Mouse (Mus musculus): Measurements from ENCODE around the gene Sox10.

Gene Sox10

GRCm38 (mm10) chr15:79135783-79136575 lies 29.1 kb downstream of the Sox10 start:
- no peak for TF ChIP-seq GATA4 (IDR thresholded peaks at IDR 0.05; ENCODE audit: insufficient replicate concordance, low read length)

DNA sequence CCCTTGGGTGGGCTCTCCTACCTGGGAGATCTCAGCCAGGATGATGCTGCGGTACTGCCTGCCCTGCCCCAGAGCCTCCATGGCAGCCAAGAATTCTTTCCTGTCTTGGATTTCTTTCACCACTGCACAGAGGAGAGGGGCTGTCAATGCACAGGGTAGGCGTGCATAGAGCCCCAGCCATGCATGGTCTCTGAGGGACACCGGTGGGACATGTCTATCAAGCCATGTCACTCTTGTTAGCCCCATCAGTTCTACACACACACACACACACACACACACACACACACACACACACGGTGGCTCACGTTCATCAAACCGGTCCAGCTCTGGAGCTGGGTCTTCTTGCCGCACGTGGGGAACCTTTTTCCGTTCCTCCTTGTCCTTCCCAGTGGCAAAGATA lies 29.7 kb downstream of the Sox10 start:
- TF ChIP-seq GATA4 (IDR thresholded peaks at IDR 0.05; ENCODE audit: insufficient replicate concordance, low read length) = no peak

DNA sequence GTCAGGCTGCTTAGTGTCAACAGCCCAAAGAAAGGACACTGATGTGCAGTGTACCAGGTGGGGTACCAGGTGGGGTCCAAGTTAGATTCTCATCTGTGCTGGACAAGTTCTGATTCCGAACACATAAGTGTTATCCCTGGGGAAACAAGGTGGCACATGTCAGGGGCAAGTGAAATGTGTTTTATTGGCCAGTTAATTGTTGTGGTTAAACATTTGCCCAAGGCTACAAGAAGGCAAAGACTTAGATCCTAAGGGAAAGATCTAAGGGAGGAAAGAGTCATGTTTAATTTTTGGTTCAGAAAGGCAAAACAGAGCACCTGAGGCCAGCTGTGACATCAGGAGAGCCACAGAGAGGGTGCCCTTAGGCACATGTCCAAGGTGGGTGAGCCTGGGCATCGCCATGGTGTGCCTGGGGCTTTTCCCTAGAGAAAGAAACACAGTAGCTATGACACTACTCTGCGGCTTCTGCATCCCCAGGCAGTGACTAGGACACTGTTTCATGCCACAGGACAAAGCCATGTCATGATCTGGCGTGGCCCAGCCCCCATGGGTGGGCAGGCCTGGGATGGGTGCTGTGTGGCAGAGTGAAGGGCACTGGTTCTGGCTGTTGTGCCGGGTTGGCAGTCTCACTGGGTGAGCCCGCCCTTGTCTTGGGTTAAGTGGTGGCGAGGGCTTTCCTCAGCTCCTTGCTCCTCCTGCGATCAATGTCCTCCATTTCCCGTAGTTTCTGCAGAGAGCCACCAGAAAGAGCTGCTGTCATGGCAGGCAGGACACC lies 30.4 kb downstream of the Sox10 start:
- TF ChIP-seq GATA4 (IDR thresholded peaks at IDR 0.05; ENCODE audit: insufficient replicate concordance, low read length) = no peak

DNA sequence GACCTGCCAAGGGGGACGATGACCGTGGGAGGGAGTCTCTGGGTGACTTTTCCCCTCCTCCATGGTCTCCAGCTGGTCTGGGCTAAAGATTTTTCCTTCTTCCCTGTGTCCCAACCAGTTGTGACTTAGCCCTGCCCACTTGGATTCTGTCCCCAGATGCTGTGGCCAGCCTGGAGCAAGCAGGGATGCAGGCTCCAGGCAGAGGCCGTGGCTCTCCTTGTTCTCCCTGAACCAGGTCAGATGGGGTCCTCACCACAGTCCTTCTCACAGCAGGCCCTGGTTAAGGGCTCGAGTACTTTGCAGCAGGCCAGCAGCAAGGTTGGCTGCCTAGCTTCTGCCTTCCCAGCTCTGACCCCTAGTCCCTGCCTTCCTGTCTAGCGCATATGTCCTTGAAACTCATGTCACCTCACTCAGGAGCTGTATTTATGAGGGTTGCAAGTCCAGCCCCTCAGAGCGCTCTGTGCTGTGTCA lies 31.8 kb downstream of the Sox10 start:
- TF ChIP-seq GATA4 (IDR thresholded peaks at IDR 0.05; ENCODE audit: insufficient replicate concordance, low read length) = no peak

DNA sequence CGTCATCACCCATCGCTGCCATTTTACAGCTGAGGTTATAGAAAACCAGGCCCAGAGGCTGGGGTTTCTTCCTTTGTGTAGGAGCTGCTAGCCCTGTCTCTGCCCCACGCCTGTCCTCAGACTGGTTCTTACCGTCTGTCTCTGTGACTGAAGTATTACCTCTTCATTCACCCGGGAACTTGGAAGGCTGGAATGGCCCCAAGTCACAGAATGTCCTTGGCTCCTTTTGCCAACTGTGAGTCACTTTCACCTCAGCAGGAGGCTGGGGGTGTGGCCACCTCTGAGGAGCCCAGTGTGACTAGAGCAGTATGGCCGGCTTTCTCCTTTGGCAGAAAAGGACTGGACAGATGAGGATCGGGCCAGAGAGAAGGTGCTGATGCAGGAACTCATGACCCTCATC lies 33.6 kb downstream of the Sox10 start:
- no peak for TF ChIP-seq GATA4 (IDR thresholded peaks at IDR 0.05; ENCODE audit: insufficient replicate concordance, low read length)

GRCm38 (mm10) chr15:79130782-79131181 lies 34.3 kb downstream of the Sox10 start:
- no peak for TF ChIP-seq GATA4 (IDR thresholded peaks at IDR 0.05; ENCODE audit: insufficient replicate concordance, low read length)

GRCm38 (mm10) chr15:79129311-79129710 lies 35.7 kb downstream of the Sox10 start:
- no peak for TF ChIP-seq GATA4 (IDR thresholded peaks at IDR 0.05; ENCODE audit: insufficient replicate concordance, low read length)

- no peak for TF ChIP-seq GATA4 (IDR thresholded peaks at IDR 0.05; ENCODE audit: insufficient replicate concordance, low read length)
Measured at GRCm38 (mm10) chr15:79128208-79128607, 36.8 kb downstream of the Sox10 start.

- TF ChIP-seq GATA4 (IDR thresholded peaks at IDR 0.05; ENCODE audit: insufficient replicate concordance, low read length) = no peak
Measured at GRCm38 (mm10) chr15:79127101-79127500, 37.9 kb downstream of the Sox10 start.

GRCm38 (mm10) chr15:79126217-79126932 lies 38.7 kb downstream of the Sox10 start:
- no peak for TF ChIP-seq GATA4 (IDR thresholded peaks at IDR 0.05; ENCODE audit: insufficient replicate concordance, low read length)

DNA sequence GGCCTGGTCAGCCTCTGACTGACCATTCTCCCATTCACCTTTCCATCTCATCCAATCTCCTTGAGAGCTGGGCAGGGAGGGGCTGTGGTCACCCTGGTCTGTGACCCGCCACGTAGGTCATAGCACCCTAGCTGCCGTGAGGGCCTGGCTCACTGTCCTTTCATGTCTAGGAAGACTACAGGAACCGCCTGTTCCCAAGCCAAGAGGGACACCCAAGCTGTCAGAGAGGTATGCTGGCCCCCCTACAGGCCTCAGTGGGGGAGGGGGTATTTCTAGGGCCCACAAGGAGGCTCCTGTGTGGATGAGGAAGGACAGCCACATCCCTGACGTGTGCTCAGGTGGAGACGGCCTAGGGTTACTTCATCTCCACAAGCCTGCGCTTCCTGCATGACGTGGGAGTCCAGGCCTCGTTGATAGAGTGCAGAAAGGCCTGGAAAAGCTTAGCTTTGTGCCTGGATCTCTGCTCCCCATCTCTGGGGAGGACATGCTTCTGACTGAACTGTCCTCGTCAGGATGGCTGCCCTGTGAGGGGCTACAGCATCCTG lies 40.6 kb downstream of the Sox10 start:
- TF ChIP-seq GATA4 (IDR thresholded peaks at IDR 0.05; ENCODE audit: insufficient replicate concordance, low read length) = no peak

DNA sequence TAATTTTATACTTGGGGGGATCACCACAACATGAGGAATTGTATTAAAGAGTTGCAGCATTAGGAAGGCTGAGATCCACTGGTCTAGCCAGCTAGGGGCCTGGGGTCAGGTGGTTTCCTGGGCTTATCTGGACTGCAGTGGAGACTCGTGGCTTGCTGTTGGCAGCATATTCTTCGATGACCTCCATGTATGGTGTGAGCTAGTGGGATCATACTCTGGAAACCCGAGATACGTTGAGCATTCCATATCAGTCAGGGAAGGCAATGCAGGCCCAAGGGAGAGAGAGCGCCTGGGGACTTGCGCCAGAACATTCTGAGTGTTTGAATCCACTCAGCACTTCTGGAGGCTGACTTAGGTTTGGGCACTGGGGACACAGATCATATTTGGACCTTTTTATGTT lies 41.3 kb downstream of the Sox10 start:
- no peak for TF ChIP-seq GATA4 (IDR thresholded peaks at IDR 0.05; ENCODE audit: insufficient replicate concordance, low read length)

DNA sequence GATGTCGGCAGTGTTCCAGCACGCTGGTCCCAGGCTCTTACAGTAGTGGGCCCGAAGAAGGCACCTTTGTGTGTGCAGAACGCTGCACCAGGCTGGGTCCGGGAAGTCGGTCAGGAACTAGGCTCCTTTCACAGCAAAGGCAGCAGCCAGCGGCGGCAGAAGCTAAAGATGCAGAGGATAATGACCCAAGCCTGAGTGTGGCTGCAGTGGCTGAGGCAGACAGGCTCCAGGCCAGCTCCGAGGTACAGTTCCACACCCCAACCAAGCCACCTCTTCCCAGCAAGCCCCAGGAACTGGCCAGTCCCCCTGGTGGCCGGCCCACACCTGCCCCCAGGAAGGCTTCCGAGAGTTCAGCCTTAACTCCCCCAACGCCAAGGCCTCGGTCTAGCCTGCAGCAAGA lies 42.5 kb downstream of the Sox10 start:
- no peak for TF ChIP-seq GATA4 (IDR thresholded peaks at IDR 0.05; ENCODE audit: insufficient replicate concordance, low read length)

- no peak for TF ChIP-seq GATA4 (IDR thresholded peaks at IDR 0.05; ENCODE audit: insufficient replicate concordance, low read length)
Measured at GRCm38 (mm10) chr15:79122119-79122518, 42.9 kb downstream of the Sox10 start.

- no peak for TF ChIP-seq GATA4 (IDR thresholded peaks at IDR 0.05; ENCODE audit: insufficient replicate concordance, low read length)
Measured at GRCm38 (mm10) chr15:79119491-79119890, 45.5 kb downstream of the Sox10 start.
